Mouse (Mus musculus) fat pad, adult 2 months (tissue): ENCODE measurements around the gene Setdb2.
A peak's percentile ranks its signal among the peaks of the same experiment; 100 is the strongest.
"Not testable (repeated sequence)": the region's sequence is repeated elsewhere in the genome, so short reads cannot be mapped to it uniquely, and the experiment has no call there.

ENCODE experiments used
- DNase-seq: peaks from one replicate; pipeline ENCODE4 v3.0.0-alpha.2; 2011; ENCODE audit warnings: low read depth, low spot score; ENCODE audit errors: extremely low read depth

Setdb2 gene

DNA sequence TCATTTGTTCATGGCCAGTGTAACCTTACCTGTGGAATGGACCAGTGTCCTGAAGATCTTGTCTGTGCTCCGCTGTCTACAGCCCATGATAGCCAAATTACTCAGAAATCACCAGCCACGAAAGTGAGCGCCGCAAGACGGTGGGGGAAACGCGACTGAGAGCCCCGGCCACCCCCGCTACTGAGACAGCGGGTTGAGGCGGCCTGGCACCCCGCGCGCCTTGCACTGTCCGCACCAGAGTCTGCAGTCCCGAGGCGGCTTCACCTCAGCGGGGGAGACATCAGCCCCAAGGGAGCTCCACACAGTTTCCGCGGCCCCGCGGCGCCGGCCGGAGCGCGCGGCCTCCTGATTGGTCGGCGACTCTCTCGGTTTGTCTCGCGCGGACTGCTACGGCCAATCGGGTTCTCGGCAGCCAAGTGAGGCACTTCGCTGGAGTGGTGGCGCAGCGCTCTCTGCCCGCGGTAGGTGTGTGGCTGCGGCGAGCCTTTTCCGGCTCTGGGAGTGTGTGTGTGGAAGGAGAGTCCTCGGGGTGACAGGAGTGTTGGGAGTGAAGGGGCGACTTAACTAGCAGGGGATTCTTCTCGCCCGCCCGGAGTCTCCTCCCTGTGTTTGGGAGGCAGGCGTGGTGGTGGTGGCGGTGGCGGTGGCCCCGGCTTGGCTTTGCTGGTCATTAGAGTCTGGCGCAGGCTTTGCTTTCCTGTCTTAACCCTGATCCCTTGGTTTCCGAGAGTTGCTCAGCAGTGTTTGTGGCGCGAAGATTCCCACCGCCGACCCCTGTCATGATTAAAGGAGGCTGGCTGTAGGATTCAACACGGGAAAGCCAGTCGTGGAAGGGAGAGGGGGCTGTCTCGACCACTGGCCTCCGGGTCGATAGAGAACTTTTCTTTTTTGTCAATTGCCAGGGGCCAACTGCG is at the start of gene Setdb2, which contains the start of gene Cab39l:
TSS of gene Setdb2 (minus strand) at position 327 of the 914 bp plus-strand sequence.
TSS of gene Cab39l (plus strand) at position 415 of the 914 bp plus-strand sequence.
- DNase-seq = peak; percentile 31

DNA sequence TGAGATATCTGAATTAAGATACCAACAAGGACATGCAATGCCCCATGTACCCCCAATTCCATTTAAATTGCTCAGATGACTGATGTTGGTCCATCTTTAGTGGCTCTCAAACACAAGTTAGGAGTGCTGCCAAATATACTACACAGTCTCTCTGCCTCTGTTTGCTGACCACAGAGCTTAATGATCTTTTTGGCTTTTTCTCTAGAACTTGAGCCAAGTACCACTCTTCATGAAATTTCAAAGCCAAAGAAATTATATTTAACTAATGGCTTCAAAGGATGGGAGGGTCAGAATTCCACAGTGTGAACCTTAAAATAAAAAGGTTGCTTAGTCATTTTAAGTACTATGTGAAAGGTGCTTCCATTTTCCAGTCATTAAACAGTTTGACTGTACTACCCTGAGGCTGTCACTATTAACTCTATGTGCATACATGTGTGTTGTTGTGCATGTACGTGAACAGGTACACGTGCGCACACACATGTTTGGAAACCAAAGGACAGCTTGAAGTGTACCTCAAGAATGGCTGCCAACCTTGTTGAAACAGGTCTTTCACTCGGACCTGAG is 44.6 kb upstream of the Setdb2 start:
- no peak for DNase-seq

DNA sequence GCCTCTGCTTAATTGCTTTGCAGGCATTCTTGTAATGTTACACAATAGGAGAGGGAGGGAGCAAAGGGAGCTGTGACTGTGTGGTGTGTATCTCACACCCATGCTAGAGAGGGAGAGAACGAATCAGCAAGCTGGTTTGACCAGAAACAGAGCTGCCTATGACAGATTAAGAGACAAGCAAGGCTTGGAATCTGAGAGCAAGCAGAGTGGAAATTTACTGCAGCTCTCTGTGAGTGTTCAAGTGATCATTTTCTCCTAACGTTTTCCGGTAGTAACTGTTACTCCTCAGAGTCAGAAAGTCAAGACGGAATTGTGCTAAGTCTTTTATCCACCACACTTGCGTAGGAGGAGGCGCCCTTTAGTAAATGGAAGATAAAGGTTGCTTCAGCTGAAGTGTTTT is 38.0 kb upstream of the Setdb2 start:
- DNase-seq = peak; percentile 30

DNA sequence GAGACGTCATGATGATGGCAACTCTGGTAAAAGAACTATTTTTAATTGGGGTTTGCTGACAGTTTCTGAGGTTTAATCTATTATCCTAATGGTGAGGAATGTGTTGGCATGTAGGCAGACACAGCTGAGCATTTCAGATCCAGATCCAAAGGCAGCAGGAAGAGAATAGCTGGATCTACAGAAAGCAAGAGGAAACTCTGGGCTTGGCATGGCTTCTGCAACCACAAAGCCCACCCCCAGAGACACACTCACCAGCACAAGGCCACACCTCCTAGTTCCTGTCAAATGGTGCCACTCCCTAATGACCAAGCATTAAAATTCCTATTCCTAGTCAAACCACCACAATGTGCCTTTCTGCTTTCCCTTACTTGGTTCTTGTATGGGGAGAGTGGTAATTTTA is 30.1 kb upstream of the Setdb2 start:
- DNase-seq = no peak

DNA sequence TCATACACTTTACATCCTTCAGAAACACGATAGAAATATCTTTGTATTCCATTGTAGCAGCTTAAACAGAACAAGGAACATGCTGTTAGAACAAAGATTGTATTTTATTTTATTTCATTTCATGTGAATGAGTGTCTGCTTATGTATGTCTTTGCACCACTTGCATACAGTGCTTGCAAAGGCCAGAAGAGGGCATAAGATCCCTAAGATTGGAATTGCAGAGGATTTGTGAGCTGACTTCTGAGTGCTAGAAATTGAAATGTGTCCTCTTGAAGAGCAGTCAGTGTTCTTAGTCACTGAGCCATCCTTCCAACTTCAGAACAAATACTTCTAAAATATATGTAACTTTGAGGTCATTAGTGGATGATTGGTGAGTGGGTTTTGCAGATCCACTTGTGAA is 27.1 kb upstream of the Setdb2 start:
- no peak for DNase-seq

DNA sequence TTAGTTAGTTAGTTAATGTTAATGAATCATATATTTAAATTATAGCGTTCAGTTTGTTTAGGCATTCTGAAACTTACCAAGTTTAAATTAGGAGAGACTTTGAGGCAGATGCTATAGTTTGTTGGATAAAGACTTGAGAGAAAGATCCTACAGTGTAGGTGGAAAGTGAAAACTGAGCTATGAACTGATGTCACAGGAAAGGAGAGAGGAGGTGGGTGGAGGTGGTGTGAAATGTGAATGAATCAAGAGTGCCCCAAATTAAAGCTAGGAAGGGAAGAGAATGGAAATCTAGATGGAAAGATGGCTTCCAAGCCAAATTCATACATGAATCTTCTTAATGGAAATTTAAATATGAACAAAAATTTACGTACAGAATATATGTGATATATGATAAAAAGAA is 25.8 kb upstream of the Setdb2 start:
- DNase-seq = no peak

DNA sequence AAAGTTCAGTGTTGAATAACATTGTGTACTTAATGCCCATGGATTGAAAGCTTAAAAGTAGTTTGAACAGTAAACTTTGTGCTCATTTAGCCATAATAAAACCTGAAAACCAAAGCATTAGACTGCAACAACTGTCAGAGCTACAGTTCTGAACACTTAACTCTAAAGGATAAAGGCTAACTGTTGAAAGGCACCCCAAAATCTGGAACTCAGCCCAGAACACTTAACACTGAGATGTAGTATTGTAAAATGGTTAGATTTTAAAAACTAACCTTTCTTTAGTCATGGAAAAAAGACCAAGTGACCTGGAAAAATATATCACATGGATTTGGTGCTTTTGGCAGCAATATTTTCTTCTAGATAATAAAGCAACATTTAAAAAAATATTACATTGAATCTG is 7.3 kb upstream of the Setdb2 start:
- no peak for DNase-seq

DNA sequence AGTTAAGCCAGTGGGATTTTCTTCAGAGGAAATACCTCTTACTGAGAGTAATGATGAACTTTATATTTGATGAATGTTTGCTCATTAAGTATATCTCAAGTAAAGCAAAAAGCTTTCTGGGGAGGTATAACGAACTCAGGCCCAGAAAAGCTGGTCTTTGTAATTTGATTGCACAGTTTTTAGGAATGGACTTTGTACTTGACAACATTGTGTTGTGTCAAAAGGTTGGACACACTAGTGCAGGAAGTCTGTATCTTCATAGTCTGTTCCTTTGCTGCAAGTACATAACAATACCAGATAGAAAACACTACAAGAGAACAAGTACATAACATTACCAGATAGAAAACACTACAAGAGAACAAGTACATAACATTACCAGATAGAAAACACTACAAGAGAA is 4.7 kb upstream of the Setdb2 start:
- no peak for DNase-seq

DNA sequence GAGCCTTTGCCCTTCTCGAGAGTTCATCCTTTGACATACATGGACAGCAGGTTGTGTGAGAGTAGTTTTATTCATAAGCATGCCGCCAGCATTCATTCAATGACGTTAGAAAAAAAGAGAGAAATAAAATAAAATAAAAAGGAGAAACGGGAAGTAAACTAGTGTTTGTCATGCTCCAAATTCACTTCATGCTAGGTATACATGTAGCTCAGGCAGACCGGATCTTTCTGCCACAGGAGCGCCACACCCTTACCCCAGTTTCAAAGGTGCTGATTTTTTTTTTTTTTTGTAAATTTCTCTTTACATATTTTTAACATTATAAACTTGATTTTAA is 755 bp upstream of the Setdb2 start:
- no peak for DNase-seq

DNA sequence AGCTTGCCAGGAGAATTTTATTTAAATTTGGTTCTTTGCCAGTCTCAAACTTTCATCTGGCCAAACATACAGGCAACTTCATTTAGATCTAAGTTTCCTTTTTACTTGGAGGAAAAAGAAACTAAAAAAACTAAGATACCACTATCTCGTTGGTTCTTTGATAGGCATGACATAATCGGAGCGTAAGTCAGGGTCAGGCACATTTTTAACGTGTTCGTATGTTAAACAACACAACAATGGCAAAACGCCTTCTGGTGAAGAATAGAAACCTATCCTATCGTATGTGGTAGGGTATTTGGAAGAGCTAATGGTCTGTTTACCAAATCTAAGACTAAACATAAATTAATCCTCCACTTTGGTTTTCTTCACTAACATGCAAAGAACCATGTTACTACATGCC is 645 bp downstream of the Setdb2 start:
- DNase-seq = no peak

DNA sequence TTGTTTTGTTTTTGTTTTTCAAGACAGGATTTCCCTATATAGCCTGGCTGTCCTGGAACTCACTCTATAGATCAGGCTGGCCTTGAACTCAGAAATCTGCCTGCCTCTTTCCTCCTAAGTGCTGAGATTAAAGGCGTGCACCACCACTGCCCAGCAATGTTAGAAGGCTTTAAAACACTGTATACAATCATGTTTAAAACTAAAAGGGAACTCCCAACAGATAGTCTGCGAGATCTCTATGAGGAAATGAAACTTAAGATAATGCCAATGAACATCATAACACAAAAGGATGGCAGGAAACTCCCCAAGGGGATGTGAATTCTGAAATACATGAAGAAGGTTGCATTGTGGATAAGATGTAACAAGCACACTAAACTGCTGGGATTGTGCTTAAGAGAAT is 2.2 kb downstream of the Setdb2 start:
- DNase-seq = no peak

DNA sequence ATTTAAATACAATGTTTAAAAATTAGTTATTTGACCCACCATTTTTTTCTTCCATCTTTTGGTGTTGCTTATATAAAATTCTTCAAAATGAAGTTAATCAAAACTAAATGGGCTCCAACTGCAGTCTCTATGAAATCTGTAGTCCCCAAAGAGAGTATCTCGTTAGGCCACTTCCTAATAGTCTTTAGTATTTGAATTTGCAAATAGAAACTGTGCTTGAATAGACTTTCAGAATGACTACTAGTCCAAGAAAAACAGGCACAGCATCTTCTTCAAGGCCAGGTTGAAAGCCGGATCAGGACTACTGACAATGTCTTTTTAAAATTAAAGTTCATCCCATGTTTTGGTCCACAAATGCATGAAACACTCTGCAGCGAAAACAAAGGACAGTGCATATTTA is 3.3 kb downstream of the Setdb2 start:
- DNase-seq = no peak

DNA sequence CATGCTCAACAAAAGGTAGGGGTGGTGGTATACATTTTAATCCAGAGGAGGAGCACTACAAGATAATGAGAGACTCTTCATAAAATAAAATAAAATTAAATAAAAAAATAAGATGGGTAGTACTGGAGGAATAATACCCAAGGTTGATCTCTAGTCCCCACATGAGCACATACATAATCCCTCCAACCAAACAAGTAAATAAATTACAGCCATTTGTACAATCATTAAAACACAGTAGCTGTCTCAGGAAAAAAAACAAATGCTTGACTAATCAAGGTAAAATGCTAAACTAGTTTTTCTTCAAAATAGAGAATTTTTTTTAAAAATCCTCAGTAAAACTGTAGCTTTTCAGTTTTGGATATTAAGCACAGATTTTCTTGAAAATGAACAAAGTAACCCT is 5.5 kb downstream of the Setdb2 start:
- no peak for DNase-seq

DNA sequence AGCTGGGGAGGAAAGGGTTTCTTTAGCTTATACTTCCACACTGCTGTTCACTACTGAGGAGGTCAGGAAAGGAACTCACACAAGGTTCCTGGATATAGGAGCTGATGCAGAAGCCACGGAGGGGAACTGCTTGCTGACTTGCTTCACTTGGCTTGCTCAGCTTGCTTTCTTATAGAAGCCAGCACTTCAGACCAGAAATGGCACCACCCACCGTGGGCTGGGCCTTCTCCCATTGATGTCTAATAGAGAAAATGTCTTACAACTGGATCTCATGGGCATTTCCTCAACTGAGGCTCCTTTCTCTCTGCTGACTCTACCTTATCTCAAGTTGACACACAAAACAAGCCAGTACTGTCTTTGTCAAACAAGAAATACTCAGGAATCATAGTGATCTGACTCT is 6.8 kb downstream of the Setdb2 start:
- no peak for DNase-seq

DNA sequence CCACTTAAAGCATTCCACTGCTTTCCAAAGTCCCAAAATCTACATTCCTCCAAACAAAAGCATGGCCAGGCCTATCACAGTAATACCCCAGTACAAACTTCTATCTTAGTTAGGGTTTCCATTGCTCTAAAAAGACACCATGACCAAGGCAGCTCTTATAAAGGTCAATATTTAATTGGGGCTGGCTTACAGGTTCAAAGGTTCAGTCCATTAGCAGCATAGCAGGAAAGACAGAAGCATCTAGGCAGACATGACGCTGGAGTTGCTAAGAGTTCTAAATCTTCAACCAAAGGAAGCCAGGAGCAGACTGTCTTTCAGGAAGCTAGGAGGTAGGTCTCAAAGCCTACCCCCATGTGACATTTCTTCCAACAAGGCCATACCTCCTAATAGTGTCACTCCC is 10.1 kb downstream of the Setdb2 start:
- DNase-seq = no peak

DNA sequence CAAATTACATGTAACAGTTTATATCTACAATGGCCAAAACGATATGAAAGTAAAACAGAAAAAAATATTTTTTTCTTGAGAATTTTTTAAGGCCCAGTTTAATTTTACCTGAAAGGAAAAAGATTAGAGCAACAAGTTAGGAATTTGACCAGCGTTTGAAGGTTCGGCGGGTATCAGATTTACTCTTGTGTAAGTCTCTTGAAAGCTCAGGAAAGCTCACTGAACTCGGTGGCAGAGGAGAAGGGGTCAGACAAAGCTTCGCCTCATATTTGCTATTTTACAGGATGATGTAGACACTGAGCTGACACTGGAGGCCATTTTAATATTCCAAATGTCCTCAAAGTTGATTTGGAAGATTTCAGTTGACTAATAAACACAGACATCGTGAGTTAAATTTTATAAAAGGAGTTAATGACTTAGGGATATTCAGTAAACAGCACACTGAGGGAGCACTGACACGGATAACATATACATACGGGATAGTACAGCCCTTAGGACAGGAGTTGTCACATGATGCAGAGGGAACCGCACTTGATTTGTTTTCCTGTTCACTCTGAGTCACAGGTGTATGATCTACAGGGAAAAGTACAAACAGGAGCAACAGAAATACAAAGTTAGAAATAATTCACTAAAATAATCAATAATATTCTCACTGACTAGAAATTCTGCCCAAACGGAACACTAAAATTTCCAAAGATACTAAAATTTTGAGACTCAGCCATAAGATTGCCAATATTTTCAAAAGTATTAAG is 17.6 kb downstream of the Setdb2 start:
- DNase-seq = no peak

DNA sequence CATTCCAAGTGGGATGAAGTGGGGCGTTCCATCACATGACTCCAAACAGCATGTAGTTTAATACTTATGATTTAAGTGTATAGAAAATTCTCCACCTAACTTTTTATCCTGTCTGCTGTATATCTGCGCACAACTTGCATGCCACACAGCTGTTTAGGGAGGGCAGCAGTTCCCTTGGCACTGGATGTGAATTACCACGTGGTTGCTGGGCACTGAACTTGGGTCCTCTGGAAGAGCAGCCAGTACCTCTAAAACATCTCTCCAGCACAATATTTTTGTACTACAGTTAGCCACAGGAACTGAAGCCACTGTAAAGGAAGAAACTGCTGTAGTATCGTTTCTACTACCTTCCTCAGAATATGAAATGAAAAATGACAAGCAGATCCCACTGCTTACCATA is 22.5 kb downstream of the Setdb2 start:
- DNase-seq = no peak

DNA sequence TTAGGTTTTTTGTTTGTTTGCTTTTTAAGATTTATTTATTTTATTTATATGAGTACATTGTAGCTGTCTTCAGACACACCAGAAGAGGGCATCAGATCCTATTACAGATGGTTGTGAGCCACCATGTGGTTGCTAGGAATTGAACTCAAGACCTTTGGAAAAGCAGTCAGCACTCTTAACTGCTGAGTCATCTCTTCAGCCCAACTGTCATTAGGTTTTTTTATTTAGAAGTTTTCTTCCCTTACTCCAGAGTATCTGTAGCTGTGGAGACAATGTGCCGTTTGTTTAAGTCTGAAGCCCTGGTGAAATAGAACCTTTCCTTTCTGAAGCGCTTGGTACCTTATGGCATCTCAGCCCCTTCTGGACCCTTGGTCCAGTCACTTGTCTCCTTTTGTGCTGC is 25.7 kb downstream of the Setdb2 start:
- DNase-seq = not testable (repeated sequence)

DNA sequence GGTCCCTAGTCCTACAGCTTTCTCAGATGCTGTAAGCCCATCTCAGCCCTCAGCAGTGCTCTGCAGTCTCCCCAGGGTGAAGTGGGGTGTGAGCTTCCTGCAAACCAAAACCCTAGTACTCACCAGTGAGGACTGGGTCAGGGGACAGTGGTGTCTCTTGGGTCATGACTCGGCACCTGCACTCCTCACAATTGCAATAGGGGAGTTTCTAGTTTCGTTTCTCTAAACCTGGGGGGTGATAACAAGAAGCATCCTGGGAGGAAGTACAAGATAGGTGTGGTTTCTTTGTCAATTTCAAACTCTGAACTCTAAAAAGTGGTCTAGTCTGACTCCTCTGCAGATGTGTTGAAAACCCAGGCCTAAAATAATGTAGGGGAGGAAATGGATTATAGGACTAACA is 43.7 kb downstream of the Setdb2 start:
- no peak for DNase-seq

DNA sequence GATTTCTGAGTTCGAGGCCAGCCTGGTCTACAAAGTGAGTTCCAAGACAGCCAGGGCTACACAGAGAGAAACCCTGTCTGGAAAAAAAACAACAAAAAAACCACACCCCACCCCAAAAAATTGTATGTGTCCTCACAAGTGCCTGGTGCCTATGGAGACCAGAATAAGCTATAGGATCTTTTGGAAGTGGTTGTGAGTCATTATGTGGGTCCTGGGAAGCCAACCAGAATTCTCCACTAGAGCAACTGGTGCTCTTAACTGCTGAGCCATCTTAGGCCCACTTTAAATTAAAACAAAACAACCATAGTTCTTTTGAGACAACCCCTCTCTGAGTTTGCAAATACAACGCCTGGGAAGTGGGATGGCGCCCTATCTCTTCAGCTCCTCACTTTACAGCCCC is 45.4 kb downstream of the Setdb2 start, which contains the start of gene Phf11c:
TSS of gene Phf11c (minus strand) at position 101 of the 400 bp plus-strand sequence.
- DNase-seq = no peak

DNA sequence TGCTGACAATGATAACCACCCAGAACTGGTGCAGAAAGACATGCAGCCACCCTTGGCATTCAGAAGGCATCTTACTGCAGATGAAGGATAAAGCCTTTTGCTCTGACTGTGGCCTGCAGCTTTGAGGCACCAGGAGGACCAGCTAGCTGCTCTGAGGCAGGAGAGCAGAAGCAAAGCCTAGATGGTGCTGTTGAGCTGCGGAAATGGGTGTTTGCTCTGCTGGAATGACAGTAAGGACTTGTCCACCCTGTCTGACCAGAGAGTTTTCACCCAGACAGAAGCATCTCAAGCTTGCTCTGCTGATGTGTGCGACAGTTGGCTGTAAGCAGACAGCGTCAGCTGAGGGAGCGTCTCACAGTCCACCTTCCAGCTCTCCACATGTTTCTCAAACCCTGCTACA is 50.5 kb downstream of the Setdb2 start:
- DNase-seq = not testable (repeated sequence)

DNA sequence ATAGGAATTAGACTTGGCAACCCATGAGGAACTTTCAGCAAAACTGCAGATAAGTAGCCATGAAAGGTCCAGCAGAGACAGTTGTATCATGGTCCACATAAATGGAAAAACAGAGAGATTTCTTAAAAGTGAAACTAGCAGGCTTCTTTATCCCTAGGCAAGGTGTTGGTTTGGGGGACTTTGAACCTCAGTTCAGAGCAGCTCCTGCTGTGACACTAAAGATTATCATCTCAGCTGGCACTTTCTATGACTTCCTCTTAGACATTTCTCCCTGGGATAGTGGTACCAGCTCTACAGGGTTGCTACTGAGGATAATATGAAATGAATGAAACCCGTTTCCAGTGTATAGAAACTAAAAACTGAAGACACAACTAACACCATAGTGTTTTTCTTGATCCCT is 51.2 kb downstream of the Setdb2 start:
- no peak for DNase-seq
